Mouse (Mus musculus): ENCODE data around the gene Olfr291. TPM values are rescaled to one million over a fixed set of nuclear protein-coding genes. Genes with fewer than 3 reads are reported as not detected.

The Olfr291 gene
- not detected in 2 replicates for polyA plus RNA-seq (2015; fragmentation: Nextera tagmentation; extraction: Ambion mirVana)

GRCm38 (mm10) chr7:84853253-84853652 lies at the start of gene Olfr291:
TSS of gene Olfr291 (plus strand) at chr7:84853553.

Other genes starting within 250 kb of the Olfr291 start
- 3.1 and 10.6 TPM in 2 replicates for gene Fah, start 246.8 kb upstream of the Olfr291 start, polyA plus RNA-seq (2015; fragmentation: Nextera tagmentation; extraction: Ambion mirVana)
- 111 and 129 TPM in 2 replicates for gene Zfand6, start 163.6 kb upstream of the Olfr291 start, polyA plus RNA-seq (2015; fragmentation: Nextera tagmentation; extraction: Ambion mirVana)
- not detected in 2 replicates for gene Vmn2r65, start 110.6 kb downstream of the Olfr291 start, polyA plus RNA-seq (2015; fragmentation: Nextera tagmentation; extraction: Ambion mirVana)
- not detected in 2 replicates for gene Vmn2r66, start 158.7 kb downstream of the Olfr291 start, polyA plus RNA-seq (2015; fragmentation: Nextera tagmentation; extraction: Ambion mirVana)